Mouse (Mus musculus) small intestine, adult 2 months (tissue): ENCODE measurements around the gene Mob3a. TPM values are rescaled to one million over a fixed set of nuclear protein-coding genes. Genes with fewer than 3 reads are reported as not detected.
"Not testable (repeated sequence)": the region's sequence is repeated elsewhere in the genome, so short reads cannot be mapped to it uniquely, and the experiment has no call there.

Experiments used
- H3K27ac ChIP-seq: fragments of 200-500 bp; 2 replicates; pipeline ENCODE4 v1.5.1; 2012; ENCODE audit warnings: low read depth, low read length, control low read depth, inconsistent platforms; ENCODE audit not compliant: insufficient read depth
- H3K27me3 ChIP-seq: fragments of 200-500 bp; 2 replicates; pipeline ENCODE4 v1.6.1; 2012; ENCODE audit warnings: mild to moderate bottlenecking, moderate library complexity, low read length, inconsistent platforms; ENCODE audit not compliant: control insufficient read depth, insufficient read depth
- H3K36me3 ChIP-seq: fragments of 200-500 bp; 2 replicates; pipeline ENCODE4 v1.6.1; 2012; ENCODE audit warnings: mild to moderate bottlenecking, low read length, control low read depth, inconsistent platforms; ENCODE audit not compliant: control insufficient read depth, insufficient read depth
- H3K4me1 ChIP-seq: fragments of 200-500 bp; 2 replicates; pipeline ENCODE4 v1.6.1; 2012; ENCODE audit warnings: low read length, inconsistent platforms, mixed read lengths; ENCODE audit not compliant: control insufficient read depth, insufficient read depth, insufficient read length
- H3K4me3 ChIP-seq: fragments of 200-500 bp; 2 replicates; pipeline ENCODE4 v1.5.1; 2012; ENCODE audit warnings: low read depth, mild to moderate bottlenecking, control low read depth, inconsistent platforms, low read length, moderate library complexity
- CTCF ChIP-seq: fragments of 200-500 bp; IDR thresholded peaks from 2 replicates; pipeline ENCODE4 v1.5.1; 2012; ENCODE audit warnings: low read depth, mild to moderate bottlenecking, control low read depth, inconsistent platforms, low read length, moderate library complexity, mixed read lengths; ENCODE audit not compliant: insufficient replicate concordance, insufficient read length; ENCODE audit errors: extremely low read depth
- POLR2A ChIP-seq: fragments of 200-500 bp; IDR thresholded peaks from 2 replicates; pipeline ENCODE4 v1.6.1; 2012; ENCODE audit warnings: low read depth, mild to moderate bottlenecking, control low read depth, inconsistent platforms, low read length, moderate library complexity
- WGBS: fragments of 180-500 bp; shearing (Covaris S2); methylation state at CpG from one replicate; pipeline ENCODE4 v1.1.7; 2018; 5-methylcytosine and 5-hydroxymethylcytosine counted together
- polyA plus RNA-seq: library from polyadenylated mRNA; depleted of rRNA; stranded (reverse); fragments of >200 nt; gene quantifications from 2 replicates; pipeline ENCODE4 v1.2.3, GENCODE M21; 2012; rRNA removed

Mob3a gene
- polyA plus RNA-seq, 1 experiment: 40.0 TPM

- Histone ChIP-seq H3K27me3 (no peaks in the 10 kb centered on the region), H3K4me3 (no peak overlapping the region), H3K4me1 (peaks cover 20% of the 10 kb centered on the region), H3K27ac (no peak overlapping the region), H3K36me3 (no peaks in the 10 kb centered on the region; the same call in 1 of the 2 replicates)
- WGBS: 79% methylated on average over 6 of the region's 6 CpGs
- TF ChIP-seq POLR2A (no peak), CTCF (no peak)
Observed at GRCm38 (mm10) chr10:80654866-80655265, 46.9 kb downstream of the Mob3a start.

- no peaks in the 10 kb centered on the region for H3K27me3 ChIP-seq
- peaks cover 16% of the 10 kb centered on the region for H3K4me1 ChIP-seq
- no peak overlapping the region for H3K4me3 ChIP-seq
- H3K27ac ChIP-seq: no peak overlapping the region
- no peak for TF ChIP-seq CTCF
- TF ChIP-seq POLR2A: no peak
- H3K36me3 ChIP-seq: no peaks in the 10 kb centered on the region; the same call in 1 of the 2 replicates
- WGBS: 91% methylated on average over 6 of the region's 6 CpGs
Observed at GRCm38 (mm10) chr10:80653156-80653720, 48.5 kb downstream of the Mob3a start.

- Histone ChIP-seq H3K27ac (no peak overlapping the region), H3K36me3 (peaks cover 14% of the 10 kb centered on the region; the same call in 1 of the 2 replicates), H3K27me3 (no peaks in the 10 kb centered on the region), H3K4me3 (no peak overlapping the region), H3K4me1 (no peaks in the 10 kb centered on the region; the same call in 1 of the 2 replicates)
- TF ChIP-seq POLR2A (no peak), CTCF (no peak)
- 89% methylated on average over 10 of the region's 10 CpGs for WGBS
Observed at GRCm38 (mm10) chr10:80650392-80650791, 51.4 kb downstream of the Mob3a start.

GRCm38 (mm10) chr10:80649910-80650309 is 51.9 kb downstream of the Mob3a start:
- H3K27ac ChIP-seq, H3K4me1 ChIP-seq, H3K4me3 ChIP-seq, H3K27me3 ChIP-seq: not testable (repeated sequence)
- 91% methylated on average over 6 of the region's 6 CpGs for WGBS
- peaks cover 19% of the 10 kb centered on the region; the same call in 1 of the 2 replicates for H3K36me3 ChIP-seq

- WGBS: 81% methylated on average over 10 of the region's 10 CpGs
- H3K36me3 ChIP-seq: peaks cover 43% of the 10 kb centered on the region
- H3K4me3 ChIP-seq: no peak overlapping the region
- no peaks in the 10 kb centered on the region for H3K4me1 ChIP-seq
- H3K27ac ChIP-seq: no peak overlapping the region
- H3K27me3 ChIP-seq: no peaks in the 10 kb centered on the region
- TF ChIP-seq CTCF: no peak
- TF ChIP-seq POLR2A: no peak
Observed at GRCm38 (mm10) chr10:80646936-80647335, 54.8 kb downstream of the Mob3a start.

GRCm38 (mm10) chr10:80635345-80635744 is 66.4 kb downstream of the Mob3a start:
- Histone ChIP-seq H3K27ac (peak overlapping the region; percentile 81), H3K27me3 (no peaks in the 10 kb centered on the region), H3K36me3 (peaks cover 50% of the 10 kb centered on the region), H3K4me1 (peaks cover 16% of the 10 kb centered on the region), H3K4me3 (no peak overlapping the region)
- no peak for TF ChIP-seq POLR2A
- no peak for TF ChIP-seq CTCF
- WGBS: 40% methylated on average over 6 of the region's 6 CpGs

Other genes starting within 250 kb of the Mob3a start
- gene Onecut3, start 207.1 kb downstream of the Mob3a start, polyA plus RNA-seq: 0.29 and 2.8 TPM in 2 replicates
- gene Atp8b3, start 162.9 kb downstream of the Mob3a start, polyA plus RNA-seq: not detected in 2 replicates
- 33.1 and 63.7 TPM in 2 replicates for gene Rexo1, start 140.4 kb downstream of the Mob3a start, polyA plus RNA-seq
- gene Klf16, start 124.7 kb downstream of the Mob3a start, polyA plus RNA-seq: 18.4 and 33.2 TPM in 2 replicates
- 381 and 644 TPM in 2 replicates for gene Abhd17a, start 111.6 kb downstream of the Mob3a start, polyA plus RNA-seq
- 84.0 and 130 TPM in 2 replicates for gene Scamp4, start 99.1 kb downstream of the Mob3a start, polyA plus RNA-seq
- gene Adat3, start 99.1 kb downstream of the Mob3a start, polyA plus RNA-seq: 18.2 and 23.9 TPM in 2 replicates
- 1.3 and 2.2 TPM in 2 replicates for gene Gm49322, start 96.0 kb downstream of the Mob3a start, polyA plus RNA-seq
- 115 and 266 TPM in 2 replicates for gene Csnk1g2, start 79.1 kb downstream of the Mob3a start, polyA plus RNA-seq
- 45.4 and 84.1 TPM in 2 replicates for gene Btbd2, start 44.9 kb downstream of the Mob3a start, polyA plus RNA-seq
- gene Mknk2, start 23.9 kb downstream of the Mob3a start, polyA plus RNA-seq: 96.1 and 146 TPM in 2 replicates
- 20.8 and 36.3 TPM in 2 replicates for gene Izumo4, start 207 bp upstream of the Mob3a start, polyA plus RNA-seq
- 64.9 and 110 TPM in 2 replicates for gene Ap3d1, start 40.3 kb upstream of the Mob3a start, polyA plus RNA-seq
- 57.6 and 83.7 TPM in 2 replicates for gene Dot1l, start 53.2 kb upstream of the Mob3a start, polyA plus RNA-seq
- gene Sf3a2, start 96.2 kb upstream of the Mob3a start, polyA plus RNA-seq: 23.0 and 40.2 TPM in 2 replicates
- gene Plekhj1, start 96.6 kb upstream of the Mob3a start, polyA plus RNA-seq: 26.0 and 41.8 TPM in 2 replicates
- gene Amh, start 103.3 kb upstream of the Mob3a start, polyA plus RNA-seq: 0.87 and 0.95 TPM in 2 replicates
- gene Jsrp1, start 111.5 kb upstream of the Mob3a start, polyA plus RNA-seq: not detected in 2 replicates
- gene Oaz1, start 124.7 kb upstream of the Mob3a start, polyA plus RNA-seq: 771 and 1,172 TPM in 2 replicates
- gene Lingo3, start 142.1 kb upstream of the Mob3a start, polyA plus RNA-seq: 0.06 and 0.08 TPM in 2 replicates
- gene Lsm7, start 153.2 kb upstream of the Mob3a start, polyA plus RNA-seq: 61.1 and 82.7 TPM in 2 replicates
- gene Sppl2b, start 153.3 kb upstream of the Mob3a start, polyA plus RNA-seq: 43.1 and 81.2 TPM in 2 replicates
- gene Tmprss9, start 169.9 kb upstream of the Mob3a start, polyA plus RNA-seq: 0.66 and 1.3 TPM in 2 replicates
- gene Timm13, start 199.0 kb upstream of the Mob3a start, polyA plus RNA-seq: 132 and 250 TPM in 2 replicates
- gene Lmnb2, start 216.3 kb upstream of the Mob3a start, polyA plus RNA-seq: 14.5 and 29.2 TPM in 2 replicates
- gene Gadd45b, start 228.1 kb upstream of the Mob3a start, polyA plus RNA-seq: 16.2 and 29.7 TPM in 2 replicates